Mouse (Mus musculus) heart, embryonic 11.5 days (tissue): ENCODE data around the gene Cmtm7. TPM values are rescaled to one million over a fixed set of nuclear protein-coding genes. Genes with fewer than 3 reads are reported as not detected.
A peak's percentile ranks its signal among the peaks of the same experiment; 100 is the strongest.

Experiments
- ATAC-seq: fragments of 200-750 bp; cut with Nextera tagmentation; replicated peaks from 2 replicates; pipeline ENCODE4 v1.8.0; 2017; ENCODE audit warnings: moderate library complexity; ENCODE audit not compliant: insufficient number of reproducible peaks, low FRiP score, low TSS enrichment
- H3K27ac ChIP-seq: fragments of 300-500 bp; sonication (generic); 2 replicates; pipeline ENCODE4 v1.5.1; 2014; ENCODE audit warnings: mild to moderate bottlenecking, low read depth, low read length
- H3K27me3 ChIP-seq: fragments of 300-500 bp; sonication (generic); 2 replicates; pipeline ENCODE4 v1.6.1; 2014; ENCODE audit warnings: mild to moderate bottlenecking, low read length, mixed read lengths; ENCODE audit not compliant: control insufficient read depth, insufficient read depth
- H3K36me3 ChIP-seq: fragments of 300-500 bp; sonication (generic); 2 replicates; pipeline ENCODE4 v1.6.1; 2014; ENCODE audit warnings: mild to moderate bottlenecking, low read length, moderate library complexity, mixed read lengths; ENCODE audit not compliant: control insufficient read depth, insufficient read depth
- H3K4me1 ChIP-seq: fragments of 300-500 bp; sonication (generic); 2 replicates; pipeline ENCODE4 v1.6.1; 2014; ENCODE audit warnings: low read length; ENCODE audit not compliant: control insufficient read depth, insufficient read depth
- H3K4me2 ChIP-seq: fragments of 300-500 bp; sonication (generic); 2 replicates; pipeline ENCODE4 v1.6.1; 2014; ENCODE audit warnings: mild to moderate bottlenecking, moderate library complexity
- H3K4me3 ChIP-seq: fragments of 300-500 bp; sonication (generic); 2 replicates; pipeline ENCODE4 v1.5.1; 2014; ENCODE audit warnings: low read depth, low read length
- H3K9ac ChIP-seq: fragments of 300-500 bp; sonication (generic); 2 replicates; pipeline ENCODE4 v1.6.1; 2014; ENCODE audit warnings: mild to moderate bottlenecking, low read depth, low read length, moderate library complexity
- H3K9me3 ChIP-seq: fragments of 300-500 bp; sonication (generic); replicated peaks from 2 replicates; pipeline ENCODE4 v1.6.1; 2016; ENCODE audit warnings: low read length; ENCODE audit not compliant: control insufficient read depth
- WGBS: fragments of 180-500 bp; shearing (Covaris S2); extraction: QIAGEN DNeasy Blood & Tissue Kit; methylation state at CpG from one replicate; pipeline ENCODE4 v1.1.7; 2014; ENCODE audit not compliant: insufficient replicate concordance; 5-methylcytosine and 5-hydroxymethylcytosine counted together
- polyA plus RNA-seq: library from polyadenylated mRNA; unstranded; fragments of >200 nt; fragmentation: Nextera tagmentation; extraction: Ambion mirVana; gene quantifications from 2 replicates; pipeline ENCODE4 v1.2.1, GENCODE M21; 2014

The Cmtm7 gene
- polyA plus RNA-seq, 1 experiment from 2014 or later, result 121 TPM

GRCm38 (mm10) chr9:114789557-114789956 is 7.9 kb upstream of the Cmtm7 start:
- H3K27ac ChIP-seq, result no peak overlapping the region
- no peaks in the 10 kb centered on the region for H3K27me3 ChIP-seq
- H3K9me3 ChIP-seq, result no peaks in the 10 kb centered on the region
- no peak overlapping the region for H3K4me2 ChIP-seq
- no peak overlapping the region for H3K4me3 ChIP-seq
- WGBS, result 67% methylated on average over 7 of the region's 7 CpGs
- H3K36me3 ChIP-seq, result no peaks in the 10 kb centered on the region
- H3K4me1 ChIP-seq, result peaks cover 8% of the 10 kb centered on the region
- H3K9ac ChIP-seq, result no peak overlapping the region
- no peak for ATAC-seq

GRCm38 (mm10) chr9:114788697-114789096 is 7.0 kb upstream of the Cmtm7 start:
- no peaks in the 10 kb centered on the region for H3K36me3 ChIP-seq
- no peak overlapping the region for H3K4me3 ChIP-seq
- no peak for ATAC-seq
- H3K9me3 ChIP-seq, result no peaks in the 10 kb centered on the region
- 68% methylated on average over 8 of the region's 8 CpGs for WGBS
- no peak overlapping the region for H3K9ac ChIP-seq
- no peak overlapping the region for H3K27ac ChIP-seq
- no peak overlapping the region for H3K4me2 ChIP-seq
- no peaks in the 10 kb centered on the region for H3K27me3 ChIP-seq
- peaks cover 8% of the 10 kb centered on the region for H3K4me1 ChIP-seq

GRCm38 (mm10) chr9:114787716-114788115 is 6.1 kb upstream of the Cmtm7 start:
- no peak for ATAC-seq
- Histone ChIP-seq H3K9me3 (no peaks in the 10 kb centered on the region), H3K27ac (no peak overlapping the region), H3K4me3 (no peak overlapping the region), H3K9ac (no peak overlapping the region), H3K4me1 (peaks cover 8% of the 10 kb centered on the region), H3K27me3 (no peaks in the 10 kb centered on the region), H3K4me2 (no peak overlapping the region), H3K36me3 (no peaks in the 10 kb centered on the region)
- 87% methylated on average over 7 of the region's 7 CpGs for WGBS

GRCm38 (mm10) chr9:114787134-114787533 is 5.5 kb upstream of the Cmtm7 start:
- Histone ChIP-seq H3K27me3 (no peaks in the 10 kb centered on the region), H3K9me3 (no peaks in the 10 kb centered on the region), H3K27ac (no peak overlapping the region), H3K36me3 (no peaks in the 10 kb centered on the region), H3K4me1 (peaks cover 8% of the 10 kb centered on the region), H3K9ac (no peak overlapping the region), H3K4me2 (no peak overlapping the region), H3K4me3 (no peak overlapping the region)
- no peak for ATAC-seq
- 92% methylated on average over 5 of the region's 5 CpGs for WGBS

- Histone ChIP-seq H3K27me3 (no peaks in the 10 kb centered on the region), H3K4me3 (no peak overlapping the region), H3K4me1 (peaks cover 9% of the 10 kb centered on the region), H3K9ac (no peak overlapping the region), H3K4me2 (peak overlapping the region; percentile 36), H3K9me3 (no peaks in the 10 kb centered on the region), H3K27ac (no peak overlapping the region), H3K36me3 (no peaks in the 10 kb centered on the region)
- no peak for ATAC-seq
- WGBS, result 7% methylated on average over 16 of the region's 16 CpGs
Measured at GRCm38 (mm10) chr9:114785432-114786125, 3.9 kb upstream of the Cmtm7 start.

GRCm38 (mm10) chr9:114780746-114781525 is 720 bp downstream of the Cmtm7 start:
- Histone ChIP-seq H3K36me3 (no peaks in the 10 kb centered on the region), H3K4me1 (peaks cover 17% of the 10 kb centered on the region), H3K9me3 (no peaks in the 10 kb centered on the region), H3K9ac (peak overlapping the region; percentile 94), H3K4me2 (peak overlapping the region; percentile 77), H3K27ac (peak overlapping the region; percentile 89), H3K4me3 (peak overlapping the region; percentile 77), H3K27me3 (no peaks in the 10 kb centered on the region)
- under 1% methylated on average over 38 of the region's 38 CpGs for WGBS
- peak; percentile 29 for ATAC-seq

- ATAC-seq, result no peak
- Histone ChIP-seq H3K4me1 (peaks cover 13% of the 10 kb centered on the region), H3K4me3 (peak overlapping the region; percentile 77), H3K27ac (peak overlapping the region; percentile 89; the same call in 1 of the 2 replicates), H3K36me3 (no peaks in the 10 kb centered on the region), H3K4me2 (peak overlapping the region; percentile 77), H3K9ac (peak overlapping the region; percentile 94), H3K27me3 (no peaks in the 10 kb centered on the region), H3K9me3 (no peaks in the 10 kb centered on the region)
- 12% methylated on average over 23 of the region's 23 CpGs for WGBS
Measured at GRCm38 (mm10) chr9:114779984-114780745, 1.5 kb downstream of the Cmtm7 start.

GRCm38 (mm10) chr9:114778877-114779276 is 2.8 kb downstream of the Cmtm7 start:
- WGBS, result 85% methylated on average over 7 of the region's 7 CpGs
- Histone ChIP-seq H3K4me2 (no peak overlapping the region), H3K9me3 (no peaks in the 10 kb centered on the region), H3K4me3 (no peak overlapping the region), H3K27ac (no peak overlapping the region), H3K9ac (no peak overlapping the region), H3K4me1 (peaks cover 18% of the 10 kb centered on the region), H3K27me3 (no peaks in the 10 kb centered on the region), H3K36me3 (no peaks in the 10 kb centered on the region)
- no peak for ATAC-seq
